Mouse (Mus musculus) layer of hippocampus, adult 2 months (tissue): ENCODE measurements around the gene Mapkapk2. TPM values are rescaled to one million over a fixed set of nuclear protein-coding genes. Genes with fewer than 3 reads are reported as not detected.

Source experiments
- DNase-seq, 2 experiments: peaks; one replicate each; pipeline ENCODE4 v3.0.0; 2022; ENCODE audit warnings: low spot score in 2 of 2
- H3K27ac ChIP-seq: fragments of 200-600 bp; 2 replicates; pipeline ENCODE4 v1.8.1; 2022
- H3K4me3 ChIP-seq: fragments of 200-600 bp; 2 replicates; pipeline ENCODE4 v1.8.1; 2022; ENCODE audit warnings: mild to moderate bottlenecking
- CTCF ChIP-seq: fragments of 200-600 bp; conservative IDR thresholded peaks from 2 replicates; pipeline ENCODE4 v1.8.1; 2022; ENCODE audit warnings: antibody characterized with exemption, mild to moderate bottlenecking, moderate library complexity
- total RNA-seq, 2 experiments: library from RNA; stranded (reverse); gene quantifications; 2 replicates each; pipeline ENCODE4 v1.2.3; 2021

The Mapkapk2 gene
- total RNA-seq, 2 experiments from 2014 or later: 28.4 to 29.4 TPM

DNA sequence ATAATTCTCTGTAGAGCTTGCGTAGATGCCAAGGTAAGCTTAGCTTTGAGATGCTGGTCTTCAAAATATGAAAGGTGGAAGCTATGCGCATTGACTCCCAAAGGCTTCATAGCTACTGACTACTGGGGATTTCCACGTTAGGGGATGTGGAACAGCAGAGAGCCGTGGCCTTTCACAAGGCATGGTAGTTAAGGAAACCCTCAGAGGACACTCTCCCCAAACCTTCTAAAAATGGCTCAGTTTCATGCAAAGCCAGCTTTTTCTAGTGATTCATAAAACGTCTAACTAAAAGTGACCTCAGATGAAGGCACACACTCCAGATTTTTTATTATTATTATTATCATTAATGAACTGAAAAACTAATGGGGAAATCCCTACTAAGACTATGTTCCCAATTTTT is 47.6 kb downstream of the Mapkapk2 start:
- DNase-seq: no peak
- no peak overlapping the region for H3K27ac ChIP-seq
- no peak for TF ChIP-seq CTCF
- H3K4me3 ChIP-seq: no peak overlapping the region

DNA sequence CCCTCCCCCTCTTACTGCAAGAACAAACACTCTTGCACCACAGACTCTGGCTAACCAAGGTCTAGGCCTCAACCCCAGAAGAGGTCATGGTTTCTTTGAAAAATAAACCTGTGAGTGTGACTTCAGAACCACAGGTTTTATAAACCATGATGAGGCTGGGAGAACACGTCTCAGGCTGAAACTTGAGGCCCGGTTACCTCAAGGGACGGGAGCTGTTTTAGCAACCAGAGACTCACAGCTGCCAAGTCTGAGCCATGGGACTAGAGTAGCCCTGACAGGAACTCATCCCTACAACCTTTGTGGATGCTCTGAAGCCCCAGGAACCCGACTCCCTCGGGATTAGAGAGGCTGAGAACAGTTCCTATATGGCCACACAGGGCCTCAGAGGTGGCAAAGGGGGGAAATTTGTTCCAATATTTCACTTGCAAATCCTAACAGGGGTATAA is 48.2 kb downstream of the Mapkapk2 start:
- no peak for DNase-seq
- H3K4me3 ChIP-seq: no peak overlapping the region
- no peak overlapping the region for H3K27ac ChIP-seq
- no peak for TF ChIP-seq CTCF

DNA sequence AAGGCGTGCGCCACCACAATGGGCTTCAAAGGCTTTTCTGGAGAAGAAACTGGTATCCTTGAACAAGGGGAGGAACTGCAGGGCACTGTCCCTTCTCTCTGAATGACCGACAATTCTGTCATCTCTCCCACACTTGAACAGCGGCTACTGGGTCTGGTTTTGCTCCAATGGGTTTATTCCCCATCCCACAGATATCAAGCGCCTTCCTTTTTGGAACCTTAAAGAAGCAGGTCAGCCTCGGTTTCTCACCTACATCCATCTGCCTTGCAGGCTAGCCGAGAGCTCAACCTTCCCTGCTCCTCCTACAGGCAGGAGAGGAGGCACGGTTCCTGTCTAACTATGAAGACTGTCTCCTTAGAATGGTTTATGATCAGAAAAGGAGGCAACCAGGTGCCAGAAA is 48.7 kb downstream of the Mapkapk2 start:
- TF ChIP-seq CTCF: no peak

DNA sequence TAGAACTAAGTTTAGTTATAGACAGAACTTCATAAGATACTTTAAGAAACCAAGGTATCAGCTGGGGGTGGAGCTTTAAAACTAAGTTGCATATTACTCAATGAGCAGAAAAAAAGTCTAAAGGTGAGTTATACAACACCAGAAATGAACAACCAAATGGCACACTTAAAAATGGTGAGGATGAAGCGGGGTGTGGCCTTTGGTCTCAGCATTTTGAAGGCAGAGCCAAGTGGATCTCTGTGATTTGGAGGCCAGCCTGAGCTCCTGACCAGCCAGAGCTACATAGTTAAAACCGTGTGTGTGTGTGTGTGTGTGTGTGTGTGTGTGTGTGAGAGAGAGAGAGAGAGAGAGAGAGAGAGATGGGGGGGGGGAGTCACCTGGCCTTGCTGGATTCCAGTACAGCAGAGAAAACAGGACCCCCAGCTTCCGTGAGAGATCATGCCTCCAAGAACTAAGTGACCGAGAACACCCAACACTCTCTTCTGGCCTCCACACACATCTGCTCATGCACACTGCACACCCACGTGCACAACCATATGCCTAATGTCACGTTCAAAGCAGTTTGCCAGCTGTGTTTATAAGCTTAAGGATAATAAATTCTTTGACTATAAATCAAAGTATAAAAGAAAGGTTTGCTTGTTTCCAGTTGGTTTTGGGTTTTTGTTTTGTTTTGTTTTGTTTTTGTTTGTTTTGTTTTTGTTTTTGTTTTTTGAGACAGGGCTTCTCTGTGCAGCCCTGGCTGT is 49.3 kb downstream of the Mapkapk2 start:
- no peak overlapping the region for H3K27ac ChIP-seq
- H3K4me3 ChIP-seq: no peak overlapping the region
- no peak for TF ChIP-seq CTCF
- DNase-seq: no peak

More for the DNA sequence above, 48.7 kb downstream of the Mapkapk2 start:
- DNase-seq: no peak
- no peak overlapping the region for H3K27ac ChIP-seq
- H3K4me3 ChIP-seq: no peak overlapping the region

DNA sequence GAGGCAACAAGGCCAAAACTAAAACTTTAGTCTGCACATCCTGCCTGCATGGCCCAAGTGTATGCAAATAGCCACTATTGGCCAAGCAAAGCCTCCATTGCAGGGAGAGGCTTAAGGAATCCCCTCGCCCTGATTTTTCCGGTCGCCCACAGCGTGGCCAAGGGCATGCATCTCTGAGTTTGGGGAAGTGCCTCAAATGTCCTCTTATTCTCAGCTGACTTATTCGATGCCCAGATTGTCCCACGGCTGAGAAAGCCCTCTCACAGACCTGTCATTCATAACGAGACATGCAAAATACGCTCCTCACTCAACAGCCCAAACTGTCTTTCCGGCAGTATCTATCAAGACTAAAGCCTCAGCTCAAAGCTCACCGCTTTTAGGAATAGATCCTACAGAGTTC is 51.0 kb downstream of the Mapkapk2 start:
- no peak overlapping the region for H3K4me3 ChIP-seq
- TF ChIP-seq CTCF: no peak
- DNase-seq: no peak
- H3K27ac ChIP-seq: no peak overlapping the region

DNA sequence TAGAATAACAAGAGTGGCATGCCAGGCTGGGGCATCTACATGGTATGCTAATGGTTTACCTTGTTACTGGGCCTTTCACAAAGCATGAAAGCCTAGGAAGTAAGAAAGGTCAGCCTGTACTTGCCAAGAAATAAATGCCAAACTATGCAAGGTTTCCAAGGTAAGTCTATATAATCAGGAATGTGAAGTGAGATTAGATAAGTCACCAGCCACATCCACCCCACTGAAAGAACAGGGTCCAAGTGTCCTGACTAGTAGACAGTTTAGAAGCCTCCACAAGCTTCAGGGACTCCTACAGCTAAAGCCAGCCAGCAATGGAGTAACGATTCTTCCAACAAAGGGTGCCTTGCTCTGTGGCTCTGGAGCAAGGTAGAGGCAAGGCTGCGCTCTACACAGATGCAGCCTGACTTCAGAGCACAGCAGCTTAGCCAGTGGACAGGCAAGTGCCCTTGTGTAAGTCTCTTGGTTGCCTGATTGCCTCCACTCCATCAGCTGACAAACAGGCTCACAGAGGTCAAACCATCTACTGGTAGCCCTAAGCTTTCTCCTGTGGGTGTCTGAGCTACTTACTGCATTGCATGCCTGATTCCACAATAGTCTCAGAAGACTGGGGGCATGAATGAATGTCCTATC is 51.8 kb downstream of the Mapkapk2 start:
- H3K4me3 ChIP-seq: no peak overlapping the region
- H3K27ac ChIP-seq: no peak overlapping the region
- DNase-seq: no peak
- TF ChIP-seq CTCF: no peak

DNA sequence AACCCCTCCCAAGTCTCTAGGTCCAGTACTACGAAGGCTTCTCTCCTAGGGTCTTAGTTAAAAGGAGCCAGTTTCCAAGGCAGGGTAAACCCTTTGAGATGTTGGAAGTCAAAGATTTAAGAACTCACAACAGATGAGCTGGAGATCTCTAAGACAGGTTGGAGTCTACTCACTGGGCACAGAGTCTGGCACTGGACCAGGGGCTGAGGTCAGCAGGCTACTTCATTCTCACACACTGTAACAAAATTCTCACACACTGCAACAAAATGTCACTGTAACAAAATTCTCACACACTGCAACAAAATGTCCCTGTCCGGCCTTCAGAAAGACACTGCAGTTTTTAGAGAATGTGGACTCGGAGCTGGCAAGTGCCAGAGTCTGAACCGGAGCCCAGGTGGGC is 54.0 kb downstream of the Mapkapk2 start:
- no peak for DNase-seq
- Histone ChIP-seq H3K27ac (no peak overlapping the region), H3K4me3 (no peak overlapping the region)
- TF ChIP-seq CTCF: no peak

DNA sequence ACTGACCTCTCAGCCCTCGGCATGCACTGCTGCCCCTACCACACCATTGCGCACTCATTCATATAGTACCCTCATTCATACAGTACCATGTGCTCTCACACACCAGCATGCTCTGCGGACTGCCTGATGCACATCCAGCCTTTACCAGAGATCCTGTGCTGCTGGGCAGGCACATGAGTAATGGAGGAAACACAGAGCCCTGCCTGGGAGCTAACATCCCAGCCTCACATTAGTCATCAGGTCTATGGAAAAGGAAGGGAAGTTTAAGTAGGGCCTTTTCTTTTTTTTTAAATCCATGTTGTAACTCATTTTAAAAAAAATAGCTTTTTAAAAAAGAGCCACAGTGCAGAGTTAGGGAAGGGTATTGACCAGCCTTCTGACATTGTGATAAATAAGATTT is 54.9 kb downstream of the Mapkapk2 start:
- DNase-seq: no peak
- Histone ChIP-seq H3K27ac (no peak overlapping the region), H3K4me3 (no peak overlapping the region)
- TF ChIP-seq CTCF: no peak

DNA sequence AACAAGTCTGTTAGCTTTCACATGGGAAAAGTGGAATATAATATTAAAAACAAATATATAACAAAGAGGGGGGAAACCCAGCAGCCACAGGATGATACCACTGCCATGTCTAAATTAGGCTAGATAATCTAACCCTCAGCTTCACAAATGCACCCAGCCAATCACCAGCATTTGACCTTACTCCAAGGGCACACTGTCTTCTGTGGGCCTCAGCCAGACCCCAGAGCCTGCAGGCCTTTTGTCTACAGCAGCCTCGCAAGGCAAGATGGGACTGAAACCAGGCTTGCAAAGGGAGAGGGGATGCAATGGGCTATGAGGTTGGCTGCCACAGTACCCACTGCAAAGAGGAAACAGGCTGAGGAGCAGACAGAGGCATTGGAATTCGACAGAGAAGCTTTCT is 55.4 kb downstream of the Mapkapk2 start:
- no peak for DNase-seq
- Histone ChIP-seq H3K4me3 (no peak overlapping the region), H3K27ac (no peak overlapping the region)
- no peak for TF ChIP-seq CTCF

DNA sequence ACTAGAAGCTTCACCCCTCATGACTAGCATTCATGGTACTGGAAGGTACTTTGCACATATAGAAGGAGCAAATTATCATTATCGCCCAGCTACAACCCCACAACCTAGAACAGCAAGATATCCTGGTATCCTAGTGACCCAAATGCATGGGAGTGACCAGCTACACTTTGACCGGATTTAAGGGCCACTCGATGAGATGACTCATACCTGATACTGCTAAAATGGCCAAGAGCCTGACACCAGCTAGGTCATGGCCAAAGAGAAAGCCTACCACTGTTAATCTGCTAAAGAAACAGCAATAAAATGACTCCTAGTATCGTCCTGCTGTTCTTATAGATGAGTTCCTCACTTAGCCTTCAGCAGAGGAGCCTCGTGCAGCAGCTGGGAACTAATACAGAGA is 58.1 kb downstream of the Mapkapk2 start:
- no peak for TF ChIP-seq CTCF

DNA sequence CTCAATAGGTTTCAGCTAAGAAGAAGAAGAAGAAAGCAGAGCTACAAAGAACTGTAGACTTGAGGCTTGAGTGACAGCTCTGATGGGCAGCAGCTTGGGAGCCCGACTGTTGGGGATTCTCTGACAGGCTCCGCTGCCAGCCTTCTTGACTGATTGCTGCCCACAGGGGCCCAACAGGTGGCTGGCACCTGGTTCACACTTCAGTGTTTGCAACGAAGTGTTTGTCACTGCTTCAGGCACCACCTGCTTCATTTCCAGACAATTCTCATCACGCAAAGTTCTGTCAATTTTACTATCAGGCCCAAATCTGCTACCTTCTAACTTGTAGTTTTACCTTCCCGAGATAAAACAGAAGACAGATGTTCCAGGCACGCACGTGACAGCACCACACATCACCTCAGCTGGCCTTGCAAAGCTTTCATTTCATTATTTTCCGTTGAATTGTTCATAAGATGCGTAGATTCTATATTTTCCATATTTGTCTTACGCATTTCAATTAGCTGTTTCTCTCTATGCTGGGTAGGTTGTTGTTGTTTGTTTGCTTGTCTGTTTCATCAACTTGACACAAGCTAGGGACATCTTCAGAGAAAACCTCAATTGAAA is 59.1 kb downstream of the Mapkapk2 start:
- DNase-seq: peak; percentile 39 to 43
- no peak overlapping the region for H3K4me3 ChIP-seq
- H3K27ac ChIP-seq: no peak overlapping the region
- TF ChIP-seq CTCF: no peak

More for the DNA sequence above, 58.1 kb downstream of the Mapkapk2 start:
- no peak for DNase-seq
- no peak overlapping the region for H3K4me3 ChIP-seq
- no peak overlapping the region for H3K27ac ChIP-seq

DNA sequence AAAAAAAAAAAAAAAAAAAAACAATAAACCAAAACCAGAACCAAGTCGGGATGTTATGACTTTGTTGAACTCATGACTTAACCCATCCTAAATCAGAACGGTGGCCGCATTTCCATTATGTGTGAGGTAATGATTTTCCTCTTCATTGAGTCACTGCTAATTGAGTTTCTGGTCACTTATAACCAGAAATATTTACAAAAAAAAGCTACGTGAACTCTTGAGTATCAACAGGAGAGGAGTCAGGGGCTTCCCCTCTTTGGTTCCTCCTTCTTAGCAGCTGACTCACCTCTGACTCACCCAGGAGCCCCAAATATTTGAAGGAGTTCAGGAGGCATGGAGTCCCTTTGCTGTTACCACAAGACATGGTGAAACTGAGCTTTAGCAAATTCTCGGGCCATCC is 59.6 kb downstream of the Mapkapk2 start:
- no peak overlapping the region for H3K4me3 ChIP-seq
- no peak overlapping the region for H3K27ac ChIP-seq
- TF ChIP-seq CTCF: no peak
- DNase-seq: no peak

DNA sequence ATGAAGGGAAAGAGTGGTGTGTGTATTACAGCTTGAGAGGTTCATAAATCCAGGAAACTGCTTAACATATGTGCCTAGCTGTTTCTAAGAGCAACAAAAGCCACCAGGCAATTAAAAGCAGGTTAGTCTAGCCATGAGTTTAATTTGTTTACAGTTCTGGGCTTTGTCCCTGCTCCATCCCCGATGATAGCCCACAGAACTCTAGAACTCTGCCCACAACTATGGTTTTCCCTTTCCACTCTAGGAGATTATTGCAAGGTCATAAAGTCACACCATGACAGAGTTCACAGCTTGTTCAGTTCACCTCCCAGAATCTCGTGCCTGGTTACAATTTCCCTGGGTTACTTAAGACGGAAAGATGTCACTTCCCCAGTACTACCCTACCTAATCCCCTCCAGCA is 66.4 kb downstream of the Mapkapk2 start:
- H3K27ac ChIP-seq: no peak overlapping the region
- no peak for TF ChIP-seq CTCF
- DNase-seq: no peak
- H3K4me3 ChIP-seq: no peak overlapping the region

DNA sequence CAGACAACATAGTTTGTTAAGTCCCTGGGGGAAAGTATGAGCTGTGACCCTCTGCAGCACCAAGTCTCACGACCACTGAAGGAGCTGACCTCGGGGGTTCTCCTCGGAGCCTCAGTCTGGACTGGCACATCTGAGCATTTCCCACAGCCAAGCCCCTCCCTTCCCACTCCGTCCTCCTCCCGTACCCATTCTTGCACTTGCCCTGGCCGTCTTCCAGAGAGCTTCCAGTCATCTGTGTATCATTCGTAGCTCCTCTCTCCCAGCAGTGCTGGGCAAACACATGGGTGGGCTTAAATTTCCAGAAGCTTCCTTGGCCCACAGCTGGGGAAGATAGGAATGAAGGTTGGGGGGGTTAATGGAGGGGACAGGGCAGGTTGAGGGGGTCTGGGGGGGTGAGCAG is 67.4 kb downstream of the Mapkapk2 start:
- DNase-seq: no peak
- H3K27ac ChIP-seq: no peak overlapping the region
- no peak overlapping the region for H3K4me3 ChIP-seq
- no peak for TF ChIP-seq CTCF
